Mouse (Mus musculus): Measurements from ENCODE around the gene Tbc1d22b.
"Not testable (repeated sequence)": the region's sequence is repeated elsewhere in the genome, so short reads cannot be mapped to it uniquely, and the experiment has no call there.

Gene Tbc1d22b

DNA sequence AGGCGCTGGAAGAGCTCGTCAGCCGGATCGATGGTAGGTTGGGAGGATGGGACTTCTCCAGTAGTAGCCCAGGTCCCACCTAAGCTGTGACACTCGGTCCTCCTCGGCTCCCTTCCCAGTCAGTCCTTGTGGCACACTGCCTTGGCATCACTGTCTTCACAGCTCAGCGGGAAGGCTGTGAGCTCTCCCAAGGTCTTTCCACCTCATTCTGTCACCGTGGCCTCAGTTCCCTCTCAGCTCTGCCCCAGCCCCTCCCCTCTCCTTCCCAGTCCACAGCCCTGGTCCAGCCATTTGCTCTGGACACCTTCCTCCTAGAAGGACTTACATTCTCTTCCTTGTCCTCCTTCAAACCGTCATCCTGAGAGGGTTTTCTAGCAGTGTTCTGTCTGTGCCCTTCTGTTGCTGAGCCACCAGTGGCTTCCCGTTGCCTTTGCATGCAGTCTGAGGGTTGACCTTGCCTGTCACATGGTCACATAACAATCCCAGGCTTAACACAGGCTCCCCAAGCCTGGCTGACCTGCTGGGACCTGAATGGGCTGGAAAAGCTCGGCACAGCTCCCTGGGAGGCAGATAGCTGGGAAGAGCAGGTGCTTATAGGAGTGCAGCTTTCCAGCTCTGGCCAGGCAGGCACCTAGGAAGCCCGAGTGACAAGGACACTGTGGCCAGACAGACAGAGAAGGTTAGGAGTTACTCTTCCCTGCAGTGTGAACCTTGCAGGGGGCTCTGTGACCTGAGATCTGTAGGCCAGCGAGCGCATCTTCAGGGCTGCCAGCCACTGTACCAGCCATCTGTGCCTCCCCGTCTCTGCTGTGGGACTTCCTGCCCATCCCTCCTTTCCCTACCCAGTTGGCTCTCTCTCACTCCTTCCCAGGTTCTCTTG, 46.5 kb downstream of the Tbc1d22b start:
- no peak for DNase-seq (ENCODE audit: low spot score)

GRCm38 (mm10) chr17:29596771-29597132, 47.2 kb downstream of the Tbc1d22b start:
- no peak for DNase-seq (ENCODE audit: low spot score)

DNA sequence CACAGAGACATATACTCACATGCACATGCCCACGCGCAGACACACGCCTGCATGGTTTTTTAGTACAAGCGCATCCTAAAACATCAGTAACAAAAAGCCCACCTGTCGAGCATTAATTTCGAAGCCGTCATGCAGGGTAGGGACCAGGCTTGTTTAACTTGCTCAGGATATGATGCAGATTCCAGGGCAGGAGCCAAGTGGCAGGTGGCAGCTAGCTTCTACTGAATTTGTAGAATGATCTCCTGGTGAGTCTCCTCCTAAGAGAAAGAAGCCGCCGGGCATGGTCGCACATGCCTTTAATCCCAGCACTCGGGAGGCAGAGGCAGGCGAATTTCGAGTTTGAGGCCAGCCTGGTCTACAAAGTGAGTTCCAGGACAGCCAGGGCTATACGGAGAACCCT, 49.5 kb downstream of the Tbc1d22b start:
- no peak for DNase-seq (ENCODE audit: low spot score)

DNA sequence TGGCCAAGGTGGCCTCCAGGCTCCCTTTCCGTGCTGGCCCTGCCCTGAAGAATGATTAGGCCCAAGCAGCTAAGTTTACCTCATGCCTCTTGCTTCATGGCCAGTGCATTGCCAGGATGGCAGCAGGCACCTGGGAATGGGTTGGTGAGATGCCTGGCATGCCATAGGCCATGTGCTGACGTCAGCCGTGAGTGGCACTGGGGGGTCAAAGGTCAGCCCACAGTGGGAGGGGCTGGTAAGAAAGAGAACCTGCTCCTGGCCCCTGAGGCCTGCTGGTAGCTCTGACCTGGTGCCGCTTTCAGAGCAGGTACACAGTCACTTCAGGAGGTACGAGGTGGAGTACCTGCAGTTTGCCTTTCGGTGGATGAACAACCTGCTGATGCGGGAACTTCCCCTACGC, 50.0 kb downstream of the Tbc1d22b start:
- no peak for DNase-seq (ENCODE audit: low spot score)

DNA sequence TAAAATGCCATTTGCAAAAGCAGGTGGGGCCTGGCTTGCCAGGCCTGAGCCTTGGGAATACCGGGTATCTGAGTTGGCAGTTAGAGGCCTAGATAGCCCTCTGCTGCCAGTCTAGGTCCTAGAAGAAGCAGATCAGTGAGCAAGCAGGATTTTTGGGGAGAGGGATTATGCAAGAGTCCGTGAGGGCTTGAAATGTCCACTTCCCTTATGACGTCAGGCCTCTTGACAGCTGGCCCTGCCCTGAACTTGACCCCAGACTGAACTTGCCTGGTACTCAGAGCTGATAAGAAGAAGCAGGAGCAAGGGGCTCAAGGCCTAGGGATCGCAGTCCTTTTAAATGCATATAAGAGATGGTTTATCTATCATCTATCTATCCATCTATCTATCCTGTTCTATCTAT, 51.8 kb downstream of the Tbc1d22b start:
- DNase-seq (ENCODE audit: low spot score) = no peak

GRCm38 (mm10) chr17:29603283-29603682, 53.7 kb downstream of the Tbc1d22b start:
- DNase-seq (ENCODE audit: low spot score) = peak; percentile 70

GRCm38 (mm10) chr17:29613453-29613852, 63.9 kb downstream of the Tbc1d22b start:
- not testable (repeated sequence) for DNase-seq (ENCODE audit: low spot score)

- peak; percentile 93 for DNase-seq (ENCODE audit: low spot score)
These were observed 64.8 kb downstream of the Tbc1d22b start, which contains the start of the genes Rnf8 and Gm28043 for GRCm38 (mm10) chr17:29614115-29615023. Rnf8 (plus strand) TSS chr17:29614790. Gm28043 (plus strand) TSS chr17:29614876.

GRCm38 (mm10) chr17:29615024-29615551, 65.5 kb downstream of the Tbc1d22b start:
- DNase-seq (ENCODE audit: low spot score) = peak; percentile 29

GRCm38 (mm10) chr17:29615616-29616015, 66.0 kb downstream of the Tbc1d22b start:
- DNase-seq (ENCODE audit: low spot score) = peak; percentile 26

DNA sequence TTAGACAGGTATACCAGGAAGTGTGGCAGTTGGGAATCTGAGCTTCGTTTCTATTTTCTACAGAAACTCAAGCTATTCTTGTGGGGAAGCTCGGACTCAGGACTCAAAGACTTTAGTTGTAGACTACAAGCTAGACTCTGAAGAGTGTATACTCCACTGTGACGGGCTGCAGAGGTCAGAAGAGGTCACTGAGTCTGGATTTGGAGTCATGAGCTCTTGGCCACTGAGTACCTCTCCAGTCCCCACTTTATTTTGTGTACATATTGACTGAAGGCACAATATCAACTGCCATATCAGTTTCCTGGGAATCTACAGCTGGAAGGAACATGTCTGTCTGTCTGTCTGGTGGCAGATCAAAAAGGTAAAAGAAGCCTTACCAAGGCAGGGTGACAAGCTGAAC, 69.6 kb downstream of the Tbc1d22b start:
- no peak for DNase-seq (ENCODE audit: low spot score)

- DNase-seq (ENCODE audit: low spot score) = no peak
These were observed 73.9 kb downstream of the Tbc1d22b start for GRCm38 (mm10) chr17:29623488-29623887.

- no peak for DNase-seq (ENCODE audit: low spot score)
These were observed 77.7 kb downstream of the Tbc1d22b start for GRCm38 (mm10) chr17:29627285-29627684.

DNA sequence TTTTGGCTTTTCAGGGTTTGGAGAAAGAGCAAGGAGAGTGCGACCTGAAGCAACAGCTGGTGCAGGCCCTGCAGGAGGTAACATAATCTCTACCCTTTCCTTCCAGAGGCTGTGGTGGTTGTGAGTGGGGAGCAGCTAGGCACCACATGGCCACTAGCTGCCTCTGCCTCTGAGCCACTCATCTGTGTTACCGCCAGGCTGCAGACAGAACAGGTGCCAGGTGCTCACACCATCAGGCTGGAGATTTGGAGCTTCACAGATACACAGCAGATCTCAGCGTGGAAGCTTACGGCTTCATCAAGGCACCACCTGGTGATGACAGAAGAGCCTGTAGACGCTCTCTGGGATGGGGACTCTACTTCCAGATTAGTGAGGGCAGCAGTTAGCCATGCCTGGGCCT, 79.4 kb downstream of the Tbc1d22b start:
- no peak for DNase-seq (ENCODE audit: low spot score)

GRCm38 (mm10) chr17:29629620-29630019, 80.0 kb downstream of the Tbc1d22b start:
- peak; percentile 59 for DNase-seq (ENCODE audit: low spot score)

- no peak for DNase-seq (ENCODE audit: low spot score)
These were observed 82.7 kb downstream of the Tbc1d22b start for GRCm38 (mm10) chr17:29632312-29632711.

- no peak for DNase-seq (ENCODE audit: low spot score)
These were observed 85.9 kb downstream of the Tbc1d22b start for GRCm38 (mm10) chr17:29635492-29635891.

GRCm38 (mm10) chr17:29636118-29636517, 86.5 kb downstream of the Tbc1d22b start:
- peak; percentile 50 for DNase-seq (ENCODE audit: low spot score)

DNA sequence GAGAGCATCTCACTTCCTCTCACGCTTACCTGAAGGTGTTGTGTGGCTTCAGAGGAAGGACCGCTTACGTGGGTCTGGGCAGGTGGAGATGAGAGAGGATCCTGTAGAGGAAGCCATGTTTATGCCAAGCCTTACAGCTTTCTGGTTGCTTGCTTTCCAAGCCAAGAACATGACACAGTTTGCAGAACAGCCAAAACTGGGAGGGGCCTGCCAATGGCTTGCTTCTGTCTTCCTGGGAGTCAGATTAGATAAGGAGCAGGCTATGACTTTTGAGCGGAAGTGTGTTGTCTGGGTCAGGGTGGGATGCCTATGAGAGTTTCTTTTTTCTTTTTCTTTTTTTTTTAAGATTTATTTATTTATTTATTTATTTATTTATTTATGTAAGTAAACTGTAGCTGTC, 87.8 kb downstream of the Tbc1d22b start:
- peak; percentile 47 for DNase-seq (ENCODE audit: low spot score)

DNA sequence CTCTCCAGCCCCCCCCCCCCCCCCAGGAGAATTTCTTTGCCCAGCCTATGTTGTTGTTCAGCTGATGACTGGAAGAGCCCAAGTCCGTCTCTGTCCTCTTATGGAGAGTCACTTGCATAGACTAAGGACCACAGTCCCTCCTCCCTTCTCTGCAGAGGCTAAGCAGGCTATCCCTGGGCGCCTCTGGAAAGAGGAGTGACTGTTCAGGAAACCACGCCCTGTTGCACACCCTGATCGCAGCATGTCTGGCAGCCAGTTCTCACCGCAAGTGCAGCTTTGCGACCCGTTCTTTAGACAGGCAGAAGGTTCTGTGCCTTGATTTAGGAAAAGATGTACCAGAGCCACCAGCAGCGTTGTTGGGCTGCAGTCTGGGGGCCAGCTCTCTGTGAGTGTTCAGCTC, 88.3 kb downstream of the Tbc1d22b start:
- peak; percentile 59 for DNase-seq (ENCODE audit: low spot score)

GRCm38 (mm10) chr17:29640971-29641370, 91.4 kb downstream of the Tbc1d22b start:
- DNase-seq (ENCODE audit: low spot score) = no peak

GRCm38 (mm10) chr17:29642219-29642618, 92.6 kb downstream of the Tbc1d22b start:
- DNase-seq (ENCODE audit: low spot score) = no peak

All from c-Kit-positive CD71-positive TER-119-positive erythroid progenitor cells, embryonic 14.5 days (primary cell).